Mouse (Mus musculus) forebrain, embryonic 15.5 days (tissue): ENCODE measurements at regions not wholly inside any gene's neighbourhood (a gene's known extent, or its start where the extent isn't known, plus 50 kb on each side); places are given as distances from the start of the nearest gene placed in this dataset.

ENCODE experiments used
- ATAC-seq: fragments of 200-750 bp; cut with Nextera tagmentation; replicated peaks from 2 replicates; pipeline ENCODE4 v1.8.0; 2017; ENCODE audit warnings: mild to moderate bottlenecking, moderate TSS enrichment, moderate library complexity
- H3K27ac ChIP-seq: fragments of 300-500 bp; sonication (generic); replicated peaks from 2 replicates; pipeline ENCODE4 v1.5.1; 2015; ENCODE audit warnings: mild to moderate bottlenecking, inconsistent platforms
- H3K27me3 ChIP-seq: fragments of 300-500 bp; sonication (generic); 2 replicates; pipeline ENCODE4 v1.6.1; 2015; ENCODE audit warnings: inconsistent platforms
- H3K36me3 ChIP-seq: fragments of 300-500 bp; sonication (generic); 2 replicates; pipeline ENCODE4 v1.6.1; 2015; ENCODE audit warnings: mild to moderate bottlenecking, inconsistent platforms
- H3K4me1 ChIP-seq: fragments of 300-500 bp; sonication (generic); 2 replicates; pipeline ENCODE4 v1.6.1; 2015; ENCODE audit warnings: inconsistent platforms
- H3K4me2 ChIP-seq: fragments of 300-500 bp; sonication (generic); replicated peaks from 2 replicates; pipeline ENCODE4 v1.6.1; 2015; ENCODE audit warnings: mild to moderate bottlenecking, inconsistent platforms
- H3K4me3 ChIP-seq: fragments of 300-500 bp; sonication (generic); 2 replicates; pipeline ENCODE4 v1.5.1; 2015; ENCODE audit warnings: mild to moderate bottlenecking, inconsistent platforms
- H3K9ac ChIP-seq: fragments of 300-500 bp; sonication (generic); replicated peaks from 2 replicates; pipeline ENCODE4 v1.6.1; 2015; ENCODE audit warnings: mild to moderate bottlenecking, inconsistent platforms
- H3K9me3 ChIP-seq: fragments of 300-500 bp; sonication (generic); 2 replicates; pipeline ENCODE4 v1.6.1; 2016; ENCODE audit warnings: inconsistent platforms
- WGBS: fragments of 180-500 bp; shearing (Covaris S2); methylation state at CpG from one replicate; pipeline ENCODE4 v1.1.7; 2015; ENCODE audit warnings: mixed read lengths; 5-methylcytosine and 5-hydroxymethylcytosine counted together

DNA sequence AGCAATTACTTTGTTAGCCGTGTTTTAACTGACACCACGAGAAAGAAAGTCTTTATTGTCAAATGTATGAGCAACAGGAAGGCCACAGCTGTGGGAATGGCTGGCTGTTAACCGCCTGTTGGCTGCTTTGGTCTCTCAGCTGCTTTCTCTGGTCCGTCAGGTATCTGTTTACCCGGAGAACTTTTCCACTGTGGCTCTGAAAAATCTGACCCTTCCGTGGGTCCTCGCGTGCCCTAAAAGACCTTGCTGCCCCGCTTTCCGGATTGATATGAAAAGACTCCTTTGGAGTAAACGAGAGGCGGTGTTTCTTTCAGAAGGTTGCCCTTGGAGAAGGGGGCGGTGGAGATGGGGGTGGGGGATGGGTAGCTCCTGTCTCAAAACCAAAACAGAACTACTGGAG lies 75.9 kb downstream of the Sox14 start:
- ATAC-seq: peak; percentile 13; the same call in 1 of the 2 replicates
- H3K4me1 ChIP-seq: peaks cover 30% of the 10 kb centered on the region
- peak overlapping the region; percentile 63 for H3K4me2 ChIP-seq
- peak overlapping the region; percentile 38 for H3K4me3 ChIP-seq
- no peaks in the 10 kb centered on the region for H3K9me3 ChIP-seq
- H3K27me3 ChIP-seq: 0 out of 2 replicates have a peak, but pooled peaks cover 3% of the 10 kb centered on the region
- under 1% methylated on average over 13 of the region's 13 CpGs for WGBS
- no peaks in the 10 kb centered on the region for H3K36me3 ChIP-seq
- H3K27ac ChIP-seq: no peak overlapping the region
- H3K9ac ChIP-seq: peak overlapping the region; percentile 42

DNA sequence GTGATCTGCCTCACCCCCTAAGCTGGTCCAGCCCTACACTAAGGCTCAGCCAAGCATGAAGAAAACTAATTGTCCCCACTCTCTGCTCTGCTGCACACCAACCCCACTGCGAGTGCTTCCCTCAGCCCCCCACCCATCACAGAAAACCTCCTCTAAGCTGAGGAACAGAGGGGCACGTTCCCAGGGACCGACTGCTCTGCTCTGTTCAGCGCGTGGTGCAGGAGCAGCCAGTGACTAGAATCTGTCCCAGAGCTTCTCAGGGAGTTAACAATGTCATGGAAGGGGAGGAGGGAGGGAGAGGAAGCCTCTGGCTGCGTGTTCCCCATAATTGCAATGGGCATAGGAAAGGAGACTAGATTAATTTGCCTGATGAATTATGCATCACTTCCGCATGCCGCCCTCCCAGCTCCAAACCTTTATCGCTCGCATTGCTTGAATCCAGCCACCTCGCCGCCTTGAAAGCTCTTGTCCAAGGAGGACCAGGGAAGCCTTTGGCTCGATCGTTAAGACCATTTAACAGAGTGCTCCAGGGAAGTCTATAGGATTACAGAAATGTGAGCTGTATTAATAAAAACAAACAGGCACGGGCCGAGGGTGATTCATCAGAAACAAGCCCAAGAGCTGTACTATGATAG lies 76.5 kb downstream of the Sox14 start:
- H3K36me3 ChIP-seq: no peaks in the 10 kb centered on the region
- H3K4me1 ChIP-seq: peaks cover 30% of the 10 kb centered on the region
- H3K4me3 ChIP-seq: peak overlapping the region; percentile 38
- H3K9me3 ChIP-seq: no peaks in the 10 kb centered on the region
- H3K4me2 ChIP-seq: peak overlapping the region; percentile 63
- ATAC-seq: peak; percentile 90
- 0 out of 2 replicates have a peak, but pooled peaks cover 3% of the 10 kb centered on the region for H3K27me3 ChIP-seq
- H3K27ac ChIP-seq: peak overlapping the region; percentile 53
- WGBS: 1% methylated on average over 16 of the region's 16 CpGs
- peak overlapping the region; percentile 42 for H3K9ac ChIP-seq

DNA sequence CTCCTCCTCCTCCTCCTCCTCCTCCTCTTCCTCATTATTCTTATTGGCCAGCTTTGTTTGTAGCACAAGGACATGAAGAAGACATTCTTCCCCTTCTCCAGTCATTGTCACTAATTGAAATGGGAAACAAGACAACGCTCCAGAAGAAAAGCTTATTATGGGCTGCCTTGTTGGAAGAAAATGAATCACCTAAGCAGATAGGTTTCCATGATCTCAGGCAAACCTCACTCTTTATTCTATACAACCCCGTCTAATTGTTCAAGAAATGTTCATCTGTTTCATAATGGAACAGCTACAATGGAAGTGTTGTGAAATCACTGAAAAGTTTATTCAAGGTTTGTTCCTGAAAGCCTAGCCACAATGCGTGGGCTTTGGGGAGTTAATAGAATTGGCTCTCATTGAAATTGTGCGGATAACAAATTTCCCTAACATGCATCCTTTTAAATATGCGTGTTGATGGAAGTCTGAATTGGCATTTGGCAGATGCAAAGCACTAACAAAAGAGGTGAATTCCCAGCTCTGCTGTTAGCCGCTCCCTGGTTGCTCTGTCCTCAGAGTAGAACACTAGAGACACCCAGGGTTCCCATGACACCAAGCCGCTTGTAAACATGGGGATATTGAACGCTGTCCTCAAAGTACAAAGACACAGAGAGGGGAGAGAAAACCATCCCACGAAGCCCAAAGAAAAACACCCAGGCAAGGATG lies 78.8 kb downstream of the Sox14 start:
- no peak overlapping the region for H3K27ac ChIP-seq

DNA sequence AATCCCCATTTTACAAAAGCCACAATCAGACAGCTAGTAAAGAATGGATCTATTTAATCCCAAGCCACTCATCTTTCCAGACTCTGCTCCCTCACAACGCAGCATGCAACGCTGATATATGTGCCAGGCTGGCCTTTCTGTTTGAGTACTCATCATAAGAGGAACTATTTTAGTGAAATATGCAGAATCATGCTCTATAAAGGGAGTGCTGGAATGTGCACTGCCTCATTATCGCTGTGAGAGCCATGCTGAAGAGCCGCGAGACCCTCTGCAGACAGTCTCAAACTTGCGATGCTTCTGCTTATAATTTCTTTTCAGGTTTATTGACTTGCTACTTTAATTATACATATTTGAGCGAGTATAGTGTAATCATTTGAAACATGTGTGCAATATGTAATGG lies 75.6 kb upstream of the Cldn18 start:
- Histone ChIP-seq H3K36me3 (no peaks in the 10 kb centered on the region), H3K4me1 (peaks cover 20% of the 10 kb centered on the region), H3K27me3 (peaks cover 8% of the 10 kb centered on the region; the same call in 1 of the 2 replicates), H3K9ac (no peak overlapping the region), H3K4me2 (no peak overlapping the region), H3K9me3 (no peaks in the 10 kb centered on the region), H3K4me3 (no peak overlapping the region), H3K27ac (no peak overlapping the region)
- 34% methylated on average over 7 of the region's 7 CpGs for WGBS
- no peak for ATAC-seq

More for the DNA sequence above, 78.8 kb downstream of the Sox14 start:
- no peak for ATAC-seq
- 5% methylated on average over 9 of the region's 9 CpGs for WGBS
- Histone ChIP-seq H3K9ac (no peak overlapping the region), H3K27me3 (peaks cover 8% of the 10 kb centered on the region; the same call in 1 of the 2 replicates), H3K36me3 (no peaks in the 10 kb centered on the region), H3K4me2 (no peak overlapping the region), H3K4me1 (peaks cover 37% of the 10 kb centered on the region), H3K4me3 (no peak overlapping the region), H3K9me3 (no peaks in the 10 kb centered on the region)

DNA sequence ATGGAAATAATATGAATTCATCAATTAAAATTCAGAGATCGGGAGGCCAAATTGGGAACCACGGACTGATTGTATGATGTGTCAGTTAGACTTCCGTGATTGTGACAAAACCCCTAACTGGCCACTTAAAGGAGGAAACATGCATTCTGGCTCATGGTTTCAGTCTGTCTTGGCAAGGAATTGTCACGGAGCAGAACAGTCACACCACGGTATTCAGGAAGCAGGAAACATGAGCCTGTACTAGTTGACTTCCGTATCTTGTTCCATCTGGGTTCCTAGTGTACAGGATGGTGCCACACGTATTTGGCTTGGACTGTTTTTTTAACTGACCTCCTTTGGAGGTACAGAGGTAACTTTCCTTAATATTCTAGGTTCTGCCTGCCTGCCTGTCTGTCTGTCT lies 69.8 kb upstream of the Cldn18 start:
- WGBS: 87% methylated on average over 7 of the region's 7 CpGs
- Histone ChIP-seq H3K27ac (no peak overlapping the region), H3K4me1 (peaks cover 21% of the 10 kb centered on the region), H3K9me3 (no peaks in the 10 kb centered on the region), H3K36me3 (no peaks in the 10 kb centered on the region), H3K27me3 (peaks cover 9% of the 10 kb centered on the region; the same call in 1 of the 2 replicates), H3K9ac (no peak overlapping the region), H3K4me3 (no peak overlapping the region), H3K4me2 (no peak overlapping the region)
- no peak for ATAC-seq

DNA sequence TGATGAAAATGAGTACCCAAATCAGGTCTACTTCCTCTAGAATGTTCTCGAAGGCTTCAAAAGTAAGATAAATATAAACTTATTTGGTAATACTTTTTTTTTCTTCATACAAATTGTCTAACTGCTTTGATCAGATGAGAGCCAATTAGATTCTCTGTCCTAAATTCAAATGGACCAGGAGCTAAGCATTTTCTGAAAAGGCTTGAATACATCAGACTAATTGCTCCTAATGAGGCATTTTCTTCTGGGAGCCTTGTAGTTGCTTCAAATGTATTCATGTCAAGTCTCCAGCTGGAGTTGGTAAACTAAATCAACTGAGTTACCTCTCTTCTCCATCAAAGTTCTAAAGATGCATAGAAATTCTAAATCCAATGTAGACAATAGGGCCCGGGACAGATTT lies 66.1 kb upstream of the Cldn18 start:
- H3K9me3 ChIP-seq: no peaks in the 10 kb centered on the region
- peaks cover 19% of the 10 kb centered on the region for H3K4me1 ChIP-seq
- H3K27ac ChIP-seq: no peak overlapping the region
- no peak overlapping the region for H3K4me2 ChIP-seq
- 0 out of 2 replicates have a peak, but pooled peaks have one; percentile 16 for ATAC-seq
- no peak overlapping the region for H3K9ac ChIP-seq
- H3K36me3 ChIP-seq: no peaks in the 10 kb centered on the region
- H3K27me3 ChIP-seq: peaks cover 15% of the 10 kb centered on the region; the same call in 1 of the 2 replicates
- no peak overlapping the region for H3K4me3 ChIP-seq
- 11% methylated on average over 2 of the region's 2 CpGs for WGBS

DNA sequence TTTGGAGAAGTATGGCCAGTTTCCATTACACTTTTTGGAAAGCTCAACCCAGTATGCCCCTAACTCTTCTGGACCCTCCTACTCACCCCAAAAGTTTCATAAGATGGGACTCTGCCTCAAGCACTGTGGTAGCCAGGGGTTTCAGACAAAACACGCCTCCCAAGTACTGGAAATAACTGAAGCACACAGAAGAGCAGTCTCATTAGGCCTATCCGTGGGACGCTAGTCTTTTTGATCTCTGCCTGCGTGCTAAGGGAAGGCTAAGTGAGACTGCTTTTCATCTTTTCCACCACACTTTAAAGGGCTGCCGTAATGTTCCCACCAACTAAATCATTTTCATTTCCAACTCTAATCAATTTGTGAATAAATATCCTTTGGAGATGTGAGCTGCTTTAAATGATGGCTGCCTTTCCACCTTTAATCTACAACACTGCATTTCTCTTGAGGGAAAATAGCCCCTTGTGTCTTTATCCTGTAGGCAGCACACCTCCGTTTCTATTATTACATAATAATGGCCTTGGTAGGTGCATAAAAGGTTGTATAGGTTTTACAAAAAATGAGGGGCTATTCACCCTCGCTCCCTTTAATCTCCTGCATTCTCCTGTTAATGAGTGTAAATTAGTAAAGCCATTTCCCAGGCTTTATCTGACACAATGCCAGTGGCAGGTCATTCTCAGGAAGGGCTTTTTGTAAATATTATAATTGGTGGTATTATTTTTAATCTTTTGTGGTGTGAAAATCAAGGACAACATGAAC lies 65.5 kb upstream of the Cldn18 start:
- no peaks in the 10 kb centered on the region for H3K36me3 ChIP-seq
- H3K27me3 ChIP-seq: peaks cover 15% of the 10 kb centered on the region; the same call in 1 of the 2 replicates
- 6% methylated on average over 7 of the region's 7 CpGs for WGBS
- no peak overlapping the region for H3K4me2 ChIP-seq
- H3K4me1 ChIP-seq: peaks cover 19% of the 10 kb centered on the region
- ATAC-seq: no peak
- no peak overlapping the region for H3K4me3 ChIP-seq
- H3K9ac ChIP-seq: no peak overlapping the region
- no peaks in the 10 kb centered on the region for H3K9me3 ChIP-seq
- no peak overlapping the region for H3K27ac ChIP-seq

DNA sequence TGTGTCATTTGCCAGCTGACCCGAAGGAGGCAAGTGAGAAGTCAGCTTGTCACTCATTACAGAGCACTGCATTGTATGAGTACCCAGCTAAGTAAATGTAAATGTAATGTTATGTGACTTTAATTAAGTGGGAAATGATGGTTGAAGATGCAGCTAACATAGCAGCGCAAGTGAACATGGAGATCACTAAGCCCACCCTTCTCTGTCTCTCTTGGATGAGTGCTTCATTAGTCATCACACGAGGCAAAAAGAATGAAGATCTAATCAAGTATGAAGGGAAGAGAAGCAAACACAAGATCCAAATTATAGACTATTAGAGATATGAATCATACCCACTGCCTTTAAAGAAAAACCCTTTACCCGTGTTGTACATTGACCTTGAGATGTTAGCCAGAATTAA lies 61.8 kb upstream of the Cldn18 start:
- H3K4me3 ChIP-seq: no peak overlapping the region
- WGBS: 73% methylated on average over 4 of the region's 4 CpGs
- peaks cover 19% of the 10 kb centered on the region for H3K4me1 ChIP-seq
- H3K36me3 ChIP-seq: no peaks in the 10 kb centered on the region
- H3K9ac ChIP-seq: no peak overlapping the region
- H3K9me3 ChIP-seq: no peaks in the 10 kb centered on the region
- H3K4me2 ChIP-seq: no peak overlapping the region
- no peak overlapping the region for H3K27ac ChIP-seq
- no peak for ATAC-seq
- H3K27me3 ChIP-seq: 0 out of 2 replicates have a peak, but pooled peaks cover 6% of the 10 kb centered on the region

DNA sequence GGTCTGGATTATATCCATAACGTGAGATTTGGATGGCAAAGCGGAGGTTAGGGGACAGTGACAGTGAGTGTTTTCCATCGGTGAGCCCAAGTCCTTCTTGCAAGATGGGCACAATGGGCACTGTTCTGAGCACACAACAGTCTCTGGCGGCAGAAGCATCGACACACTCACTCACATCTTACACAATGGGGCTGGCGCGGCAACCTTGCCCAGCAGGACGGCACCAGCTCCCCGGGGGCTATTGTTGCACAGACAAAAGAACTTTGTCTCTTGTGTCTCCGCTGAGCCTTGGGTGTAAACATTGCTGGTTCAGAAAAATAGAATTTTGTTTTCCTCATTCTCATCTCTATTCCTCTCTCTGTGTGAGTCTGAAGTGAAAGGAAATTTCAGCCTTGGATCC lies 53.6 kb upstream of the Cldn18 start:
- Histone ChIP-seq H3K9me3 (no peaks in the 10 kb centered on the region), H3K9ac (no peak overlapping the region), H3K27ac (no peak overlapping the region), H3K27me3 (no peaks in the 10 kb centered on the region), H3K4me2 (no peak overlapping the region), H3K4me3 (no peak overlapping the region), H3K4me1 (peaks cover 4% of the 10 kb centered on the region; the same call in 1 of the 2 replicates), H3K36me3 (no peaks in the 10 kb centered on the region)
- no peak for ATAC-seq
- 4% methylated on average over 10 of the region's 10 CpGs for WGBS
